In genomic region chr1:193173810-193174129, GRCm38 (mm10) we compare ENCODE assay signal across 8 mouse cellular contexts. TPM values are rescaled to one million over a fixed set of nuclear protein-coding genes. Genes with fewer than 3 reads are reported as not detected.
DNase-seq lines count a peak whose midpoint lies in the region; ATAC-seq and TF ChIP-seq lines count a peak whose summit lies in the region.

No protein-coding gene starts in this region.

- H3K36me3 ChIP-seq in heart, embryonic 14.5 days (ENCODE audit: control insufficient read depth, insufficient read depth, low read length), result peaks cover 3% of the 10 kb centered on the region; the same call in 1 of the 2 replicates
- no peaks in the 10 kb centered on the region for H3K36me3 ChIP-seq in ES-E14 (ENCODE audit: control insufficient read depth, insufficient read depth, low read length, poor library complexity, severe bottlenecking)
- no peaks in the 10 kb centered on the region for H3K36me3 ChIP-seq in forebrain, embryonic 16.5 days (ENCODE audit: control insufficient read depth, insufficient read depth)
- no peaks in the 10 kb centered on the region for H3K36me3 ChIP-seq in liver, postnatal 0 days (replicated peaks; ENCODE audit: insufficient read depth, low read length)

- peaks cover 14 to 36% of the 10 kb centered on the region in 2 experiments for H3K4me1 ChIP-seq in heart, embryonic 14.5 days (ENCODE audit: control insufficient read depth in 2 of 2, insufficient read depth in 2 of 2, low read length in 2 of 2)
- peaks cover 0 to 2% of the 10 kb centered on the region in 2 experiments; a peak in 2 of 4 replicates for H3K4me1 ChIP-seq in ES-E14 (ENCODE audit: control insufficient read depth in 2 of 2, insufficient read depth in 2 of 2, low read length in 2 of 2, poor library complexity in 1 of 2)
- peaks cover 22% of the 10 kb centered on the region for H3K4me1 ChIP-seq in forebrain, embryonic 16.5 days (replicated peaks; ENCODE audit: control insufficient read depth, insufficient read depth, low read length)
- peaks cover 28% of the 10 kb centered on the region for H3K4me1 ChIP-seq in liver, postnatal 0 days (ENCODE audit: insufficient read depth)

- H3K27me3 ChIP-seq in heart, embryonic 14.5 days (ENCODE audit: control insufficient read depth, insufficient read depth, low read length), result no peaks in the 10 kb centered on the region
- no peaks in the 10 kb centered on the region for H3K27me3 ChIP-seq in forebrain, embryonic 16.5 days (replicated peaks; ENCODE audit: control insufficient read depth, insufficient read depth, low read length)
- H3K27me3 ChIP-seq in liver, postnatal 0 days (ENCODE audit: insufficient read depth, low read length), result no peaks in the 10 kb centered on the region

- 16% methylated on average over 9 of the region's 9 CpGs for WGBS in heart, embryonic 14.5 days
- WGBS in forebrain, embryonic 16.5 days, result 17% methylated on average over 9 of the region's 9 CpGs
- WGBS in liver, postnatal 0 days (ENCODE audit: insufficient replicate concordance), result 14% methylated on average over 9 of the region's 9 CpGs

- peak overlapping the region; percentile 91 to 92 for H3K27ac ChIP-seq in heart, embryonic 14.5 days (replicated peaks in 1 of 2; ENCODE audit: control insufficient read depth in 1 of 2, insufficient read depth in 1 of 2, low read depth in 2 of 2, low read length in 2 of 2)
- no peak overlapping the region for H3K27ac ChIP-seq in ES-E14 (ENCODE audit: insufficient read depth, low read depth, low read length, poor library complexity, severe bottlenecking)
- H3K27ac ChIP-seq in forebrain, embryonic 16.5 days (ENCODE audit: low read length), result peak overlapping the region; percentile 75
- H3K27ac ChIP-seq in liver, postnatal 0 days (ENCODE audit: low read depth), result peak overlapping the region; percentile 87

- no peak for TF ChIP-seq CTCF in liver, postnatal 0 days (IDR thresholded peaks at IDR 0.05; ENCODE audit: low read depth)

- ATAC-seq in heart, embryonic 14.5 days (ENCODE audit: insufficient number of reproducible peaks, insufficient read depth, low FRiP score, low read depth), result no peak; the same call in 1 of the 2 replicates
- ATAC-seq in forebrain, embryonic 16.5 days, result no peak
- ATAC-seq in liver, postnatal 0 days, result no peak

- in situ Hi-C loops in ES-E14 (cut with MboI; ENCODE audit: low sequenced_read_pairs in 2 of 2, unreplicated experiment in 2 of 2), result no loop called here

- H3K9me3 ChIP-seq in heart, embryonic 14.5 days (ENCODE audit: control insufficient read depth, low read length), result no peaks in the 10 kb centered on the region
- no peaks in the 10 kb centered on the region for H3K9me3 ChIP-seq in ES-E14 (ENCODE audit: control insufficient read depth, insufficient read depth, low read depth, low read length)
- H3K9me3 ChIP-seq in forebrain, embryonic 16.5 days (ENCODE audit: control insufficient read depth, low read length), result no peaks in the 10 kb centered on the region
- no peaks in the 10 kb centered on the region for H3K9me3 ChIP-seq in liver, postnatal 0 days (ENCODE audit: low read length)

- H3K4me2 ChIP-seq in heart, embryonic 14.5 days (ENCODE audit: low read length), result peak overlapping the region; percentile 84
- peak overlapping the region; percentile 84 for H3K4me2 ChIP-seq in forebrain, embryonic 16.5 days (ENCODE audit: low read length)
- H3K4me2 ChIP-seq in liver, postnatal 0 days (ENCODE audit: low read depth, low read length), result peak overlapping the region; percentile 87

- peak overlapping the region; percentile 80 to 81 for H3K4me3 ChIP-seq in heart, embryonic 14.5 days (ENCODE audit: control insufficient read depth in 1 of 2, insufficient read depth in 1 of 2, low read depth in 1 of 2, low read length in 2 of 2)
- peak overlapping the region; percentile 76 to 98 for H3K4me3 ChIP-seq in ES-E14 (ENCODE audit: insufficient read depth in 1 of 2, low read depth in 1 of 2, low read length in 2 of 2, poor library complexity in 1 of 2, severe bottlenecking in 1 of 2)
- H3K4me3 ChIP-seq in forebrain, embryonic 16.5 days (replicated peaks; ENCODE audit: low read length), result peak overlapping the region; percentile 76
- peak overlapping the region; percentile 77 for H3K4me3 ChIP-seq in liver, postnatal 0 days (ENCODE audit: low read depth, low read length)

- peak overlapping the region; percentile 89 for H3K9ac ChIP-seq in heart, embryonic 14.5 days (ENCODE audit: low read length)
- H3K9ac ChIP-seq in ES-E14 (ENCODE audit: insufficient read depth, low read depth, low read length, poor library complexity, severe bottlenecking), result peak overlapping the region; percentile 73
- peak overlapping the region; percentile 84 for H3K9ac ChIP-seq in forebrain, embryonic 16.5 days (replicated peaks; ENCODE audit: low read depth, low read length)
- peak overlapping the region; percentile 69 for H3K9ac ChIP-seq in liver, postnatal 0 days (replicated peaks)

- TF ChIP-seq EP300 in liver, postnatal 0 days (IDR thresholded peaks at IDR 0.05; ENCODE audit: low read depth), result no peak

- DNase-seq in heart, postnatal 4 days, result no peak
- no peak for DNase-seq in ES-E14 (ENCODE audit: low read depth, low spot score)
- DNase-seq in liver, postnatal 0 days, result no peak
- no peak for DNase-seq in urinary bladder, postnatal 4 days (ENCODE audit: low spot score in 2 of 2)
- DNase-seq in cerebellum, adult 18-20 months, result no peak
- DNase-seq in embryo, embryonic 10 days (ENCODE audit: low spot score), result no peak

TF ChIP-seq in ES-E14, 5 proteins besides CTCF, POLR2A, EP300 and RAD21:
- TF ChIP-seq CHD2 (IDR thresholded peaks at IDR 0.05; ENCODE audit: low read depth, low read length), result no peak
- no peak for TF ChIP-seq HCFC1 (IDR thresholded peaks at IDR 0.05; ENCODE audit: borderline replicate concordance, insufficient read depth, low read length)
- no peak for TF ChIP-seq ZNF384 (IDR thresholded peaks at IDR 0.05; ENCODE audit: low read depth, low read length)
- TF ChIP-seq ZC3H11A (IDR thresholded peaks at IDR 0.05; ENCODE audit: borderline replicate concordance, low read depth, low read length), result no peak
- no peak for TF ChIP-seq MAFK (IDR thresholded peaks at IDR 0.05; ENCODE audit: insufficient read depth, low read depth, low read length)

RNA-seq across cellular contexts. Expression of gene A130010J15Rik, which starts 5.9 kb away (rescaled TPM):
- 12.9 and 13.4 TPM in 2 replicates for polyA plus RNA-seq in heart, embryonic 14.5 days (2014; fragmentation: Nextera tagmentation; extraction: Ambion mirVana)
- total RNA-seq in heart, postnatal 4 days (2021), result 1 to 10 TPM; 5.3 to 7.8 TPM
- total RNA-seq in ES-E14 (2012; rRNA removed), result 5.7 and 7.6 TPM in 2 replicates
- polyA plus RNA-seq in forebrain, embryonic 16.5 days (2015; fragmentation: Nextera tagmentation; extraction: Ambion mirVana), result 14.2 and 16.1 TPM in 2 replicates
- 4.8 and 6.2 TPM in 2 replicates for polyA plus RNA-seq in liver, postnatal 0 days (2015; fragmentation: Nextera tagmentation; extraction: Ambion mirVana)

RNA-seq across cellular contexts. Expression of gene Irf6, which starts 20.9 kb away (rescaled TPM):
- 6.1 and 7.2 TPM in 2 replicates for polyA plus RNA-seq in heart, embryonic 14.5 days (2014; fragmentation: Nextera tagmentation; extraction: Ambion mirVana)
- 1 to 10 TPM; 6.0 to 7.5 TPM for total RNA-seq in heart, postnatal 4 days (2021)
- total RNA-seq in ES-E14 (2012; rRNA removed), result 3.6 and 4.8 TPM in 2 replicates
- 0.75 and 1.4 TPM in 2 replicates for polyA plus RNA-seq in forebrain, embryonic 16.5 days (2015; fragmentation: Nextera tagmentation; extraction: Ambion mirVana)
- polyA plus RNA-seq in liver, postnatal 0 days (2015; fragmentation: Nextera tagmentation; extraction: Ambion mirVana), result 6.5 and 9.7 TPM in 2 replicates

RNA-seq across cellular contexts. Expression of gene Traf3ip3, which starts 27.7 kb away (rescaled TPM):
- polyA plus RNA-seq in heart, embryonic 14.5 days (2014; fragmentation: Nextera tagmentation; extraction: Ambion mirVana), result 1.5 and 1.9 TPM in 2 replicates
- total RNA-seq in heart, postnatal 4 days (2021), result 1 to 10 TPM; 1.0 to 1.4 TPM
- total RNA-seq in ES-E14 (2012; rRNA removed), result 0.21 and 0.67 TPM in 2 replicates
- 0.51 and 1.2 TPM in 2 replicates for polyA plus RNA-seq in forebrain, embryonic 16.5 days (2015; fragmentation: Nextera tagmentation; extraction: Ambion mirVana)
- polyA plus RNA-seq in liver, postnatal 0 days (2015; fragmentation: Nextera tagmentation; extraction: Ambion mirVana), result 8.3 and 9.1 TPM in 2 replicates

RNA-seq across cellular contexts. Expression of gene Lamb3, which starts 33.7 kb away (rescaled TPM):
- 2.9 and 3.1 TPM in 2 replicates for polyA plus RNA-seq in heart, embryonic 14.5 days (2014; fragmentation: Nextera tagmentation; extraction: Ambion mirVana)
- 1 to 10 TPM; 8.3 to 9.7 TPM for total RNA-seq in heart, postnatal 4 days (2021)
- 2.9 and 3.5 TPM in 2 replicates for total RNA-seq in ES-E14 (2012; rRNA removed)
- 0.32 and 0.58 TPM in 2 replicates for polyA plus RNA-seq in forebrain, embryonic 16.5 days (2015; fragmentation: Nextera tagmentation; extraction: Ambion mirVana)
- 1.3 and 1.5 TPM in 2 replicates for polyA plus RNA-seq in liver, postnatal 0 days (2015; fragmentation: Nextera tagmentation; extraction: Ambion mirVana)

RNA-seq across cellular contexts. Expression of gene Diexf, which starts 43.7 kb away (rescaled TPM):
- polyA plus RNA-seq in heart, embryonic 14.5 days (2014; fragmentation: Nextera tagmentation; extraction: Ambion mirVana), result 6.3 and 6.4 TPM in 2 replicates
- 10 to 100 TPM; 10.2 to 11.8 TPM for total RNA-seq in heart, postnatal 4 days (2021)
- 25.6 and 28.2 TPM in 2 replicates for total RNA-seq in ES-E14 (2012; rRNA removed)
- 11.3 and 13.9 TPM in 2 replicates for polyA plus RNA-seq in forebrain, embryonic 16.5 days (2015; fragmentation: Nextera tagmentation; extraction: Ambion mirVana)
- 1.5 and 1.9 TPM in 2 replicates for polyA plus RNA-seq in liver, postnatal 0 days (2015; fragmentation: Nextera tagmentation; extraction: Ambion mirVana)
